Mouse (Mus musculus) bone marrow macrophage, adult 2 months (primary cell): ENCODE data around the gene Adamts17. TPM values are rescaled to one million over a fixed set of nuclear protein-coding genes. Genes with fewer than 3 reads are reported as not detected.

Experiments
- H3K27ac ChIP-seq: 2 replicates; pipeline ENCODE4 v1.5.1; 2012; ENCODE audit warnings: low read depth, low read length; ENCODE audit not compliant: insufficient read depth
- H3K4me1 ChIP-seq: 2 replicates; pipeline ENCODE4 v1.6.1; 2012; ENCODE audit warnings: low read length; ENCODE audit not compliant: control insufficient read depth, insufficient read depth
- H3K4me3 ChIP-seq: 2 replicates; pipeline ENCODE4 v1.5.1; 2012; ENCODE audit warnings: mild to moderate bottlenecking, low read length, moderate library complexity; ENCODE audit not compliant: insufficient read depth
- CTCF ChIP-seq: IDR thresholded peaks from 2 replicates; pipeline ENCODE4 v1.5.1; 2012; ENCODE audit warnings: low read depth, mild to moderate bottlenecking, low read length, moderate library complexity
- POLR2A ChIP-seq: IDR thresholded peaks from 2 replicates; pipeline ENCODE4 v1.6.1; 2012; ENCODE audit warnings: mild to moderate bottlenecking, low read depth, low read length, borderline replicate concordance
- polyA plus RNA-seq: library from polyadenylated mRNA; stranded (reverse); fragments of >200 nt; gene quantifications from 2 replicates; pipeline ENCODE4 v1.2.4, GENCODE M21; 2012; ENCODE audit not compliant: missing spikeins, insufficient read depth, insufficient read length

Adamts17 gene
- polyA plus RNA-seq, 1 experiment, result not detected

- no peak for TF ChIP-seq CTCF
- TF ChIP-seq POLR2A, result no peak
- H3K27ac ChIP-seq, result no peak overlapping the region
- no peaks in the 10 kb centered on the region for H3K4me1 ChIP-seq
- H3K4me3 ChIP-seq, result no peak overlapping the region
These were observed 186.9 kb downstream of the Adamts17 start for GRCm38 (mm10) chr7:67026114-67027070.

- no peak for TF ChIP-seq POLR2A
- TF ChIP-seq CTCF, result no peak
These were observed 187.7 kb downstream of the Adamts17 start for GRCm38 (mm10) chr7:67027216-67027615.

DNA sequence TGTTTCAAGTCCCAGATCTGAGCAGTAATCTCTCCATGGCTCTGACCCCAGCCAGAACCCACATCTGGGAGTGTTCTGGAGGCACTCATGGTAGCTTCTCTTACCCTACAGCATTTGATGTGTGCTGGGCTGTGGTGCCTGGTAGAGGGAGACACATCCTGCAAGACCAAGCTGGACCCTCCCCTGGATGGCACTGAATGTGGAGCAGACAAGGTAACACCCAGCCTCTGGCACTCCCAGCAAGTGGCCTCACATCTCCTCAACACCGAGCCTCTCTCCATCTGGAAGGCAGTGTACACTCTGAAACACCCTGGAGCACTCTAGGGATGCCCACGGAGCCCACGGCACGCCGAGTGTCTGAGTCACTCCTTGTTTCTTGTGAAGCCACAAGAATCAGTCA is 188.2 kb downstream of the Adamts17 start:
- no peaks in the 10 kb centered on the region for H3K4me1 ChIP-seq
- no peak overlapping the region for H3K4me3 ChIP-seq
- TF ChIP-seq POLR2A (no peak), CTCF (no peak)
- H3K27ac ChIP-seq, result no peak overlapping the region

More at GRCm38 (mm10) chr7:67027216-67027615, 187.7 kb downstream of the Adamts17 start:
- no peak overlapping the region for H3K4me3 ChIP-seq
- no peak overlapping the region for H3K27ac ChIP-seq
- H3K4me1 ChIP-seq, result no peaks in the 10 kb centered on the region

- H3K4me1 ChIP-seq, result no peaks in the 10 kb centered on the region
- H3K27ac ChIP-seq, result no peak overlapping the region
- TF ChIP-seq POLR2A, result no peak
- TF ChIP-seq CTCF, result no peak
These were observed 189.4 kb downstream of the Adamts17 start for GRCm38 (mm10) chr7:67028902-67029301.

GRCm38 (mm10) chr7:67029481-67029880 is 189.9 kb downstream of the Adamts17 start:
- H3K27ac ChIP-seq, result no peak overlapping the region
- no peaks in the 10 kb centered on the region for H3K4me1 ChIP-seq
- H3K4me3 ChIP-seq, result no peak overlapping the region
- TF ChIP-seq POLR2A (no peak), CTCF (no peak)

More at GRCm38 (mm10) chr7:67028902-67029301, 189.4 kb downstream of the Adamts17 start:
- H3K4me3 ChIP-seq, result no peak overlapping the region

GRCm38 (mm10) chr7:67031284-67031683 is 191.7 kb downstream of the Adamts17 start:
- Histone ChIP-seq H3K4me1 (no peaks in the 10 kb centered on the region), H3K4me3 (no peak overlapping the region), H3K27ac (no peak overlapping the region)
- TF ChIP-seq CTCF (no peak), POLR2A (no peak)

GRCm38 (mm10) chr7:67032616-67033015 is 193.1 kb downstream of the Adamts17 start:
- Histone ChIP-seq H3K4me1 (no peaks in the 10 kb centered on the region), H3K27ac (no peak overlapping the region), H3K4me3 (no peak overlapping the region)
- no peak for TF ChIP-seq POLR2A
- no peak for TF ChIP-seq CTCF

- H3K4me1 ChIP-seq, result no peaks in the 10 kb centered on the region
- no peak overlapping the region for H3K4me3 ChIP-seq
- H3K27ac ChIP-seq, result no peak overlapping the region
- TF ChIP-seq POLR2A, result no peak
- no peak for TF ChIP-seq CTCF
These were observed 194.8 kb downstream of the Adamts17 start for GRCm38 (mm10) chr7:67034369-67034768.

- Histone ChIP-seq H3K4me3 (no peak overlapping the region), H3K4me1 (no peaks in the 10 kb centered on the region), H3K27ac (no peak overlapping the region)
- TF ChIP-seq CTCF, result no peak
- TF ChIP-seq POLR2A, result no peak
These were observed 195.7 kb downstream of the Adamts17 start for GRCm38 (mm10) chr7:67035246-67035645.

- H3K27ac ChIP-seq, result no peak overlapping the region
- TF ChIP-seq POLR2A (no peak), CTCF (no peak)
- no peak overlapping the region for H3K4me3 ChIP-seq
- H3K4me1 ChIP-seq, result no peaks in the 10 kb centered on the region
These were observed 196.1 kb downstream of the Adamts17 start for GRCm38 (mm10) chr7:67035661-67036060.
